Mouse (Mus musculus) left cerebral cortex, adult 8-10 months (tissue): Measurements from ENCODE around the gene Pparg. TPM values are rescaled to one million over a fixed set of nuclear protein-coding genes. Genes with fewer than 3 reads are reported as not detected.

Source experiments
- DNase-seq, 2 experiments: peaks; one replicate each; pipeline ENCODE4 v3.0.0; 2022; ENCODE audit warnings: low spot score in 2 of 2
- total RNA-seq, 4 experiments: library from RNA; stranded (reverse); gene quantifications; 2 replicates each; pipeline ENCODE4 v1.2.4; 2022

Gene Pparg
- total RNA-seq, 4 experiments from 2014 or later, result 7.0 to 8.1 (median 7.5) TPM

GRCm38 (mm10) chr6:115463338-115463737, 102.6 kb downstream of the Pparg start:
- DNase-seq, result no peak

DNA sequence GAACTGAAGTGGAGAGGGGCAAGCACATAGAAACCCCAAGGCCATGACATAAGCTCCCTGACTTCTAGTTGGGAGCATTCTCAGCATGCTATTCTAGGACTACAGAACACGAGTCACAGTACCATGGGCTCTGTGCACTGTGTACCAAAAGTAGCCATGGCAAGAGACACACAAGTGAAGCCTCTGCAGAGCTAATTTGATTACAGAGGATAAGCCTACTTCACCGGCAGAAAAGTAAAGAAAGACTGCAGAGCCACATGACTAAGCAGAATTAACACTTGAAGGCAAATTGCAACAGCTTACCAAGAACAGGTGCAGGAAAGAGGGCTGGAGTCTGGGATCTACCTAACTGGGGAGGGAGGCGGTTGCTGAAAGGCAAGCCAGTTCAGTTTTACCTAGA, 103.9 kb downstream of the Pparg start:
- no peak for DNase-seq

DNA sequence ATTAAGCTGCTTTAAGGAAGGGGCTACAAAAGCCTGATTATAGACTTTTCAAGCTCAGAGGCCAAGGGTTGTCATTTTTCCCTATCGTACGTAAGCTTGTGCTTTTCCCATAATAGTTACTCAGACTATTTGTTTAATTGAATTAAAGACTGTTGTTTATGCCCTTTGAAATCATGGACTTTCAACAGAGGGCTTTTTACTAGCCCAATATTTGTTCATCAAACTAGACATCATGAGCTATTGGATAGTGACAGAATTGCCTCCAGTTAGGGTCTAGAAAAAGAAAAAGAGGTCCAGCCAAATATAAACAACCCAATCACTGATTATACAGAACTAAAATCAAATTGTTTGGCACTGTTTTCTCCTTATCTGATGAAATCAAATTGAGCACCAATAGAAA, 104.7 kb downstream of the Pparg start:
- no peak for DNase-seq

- DNase-seq, result no peak
Measured at GRCm38 (mm10) chr6:115465876-115466275, 105.1 kb downstream of the Pparg start.

GRCm38 (mm10) chr6:115466601-115467000, 105.8 kb downstream of the Pparg start:
- no peak for DNase-seq

- DNase-seq, result no peak
Measured at GRCm38 (mm10) chr6:115469666-115470581, 109.2 kb downstream of the Pparg start.

DNA sequence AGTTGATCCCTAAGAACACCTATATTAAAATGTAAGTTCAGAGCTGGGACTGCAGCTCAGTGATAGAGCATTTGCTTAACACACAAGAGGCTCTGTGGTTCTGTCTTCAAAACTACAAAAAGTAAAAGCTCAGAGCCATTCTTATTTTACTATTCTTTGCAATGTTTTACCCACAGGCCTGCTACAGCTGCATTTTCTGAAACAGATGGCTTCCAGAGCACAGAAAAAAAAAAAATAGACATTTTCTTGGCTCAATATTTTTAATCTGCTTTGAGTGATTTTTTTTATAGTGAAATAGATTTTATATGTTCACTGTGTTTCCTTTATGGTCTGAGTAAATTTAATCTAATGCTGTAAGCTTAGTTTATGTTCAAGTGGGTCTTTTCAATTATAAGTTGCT, 111.2 kb downstream of the Pparg start:
- DNase-seq, result no peak

DNA sequence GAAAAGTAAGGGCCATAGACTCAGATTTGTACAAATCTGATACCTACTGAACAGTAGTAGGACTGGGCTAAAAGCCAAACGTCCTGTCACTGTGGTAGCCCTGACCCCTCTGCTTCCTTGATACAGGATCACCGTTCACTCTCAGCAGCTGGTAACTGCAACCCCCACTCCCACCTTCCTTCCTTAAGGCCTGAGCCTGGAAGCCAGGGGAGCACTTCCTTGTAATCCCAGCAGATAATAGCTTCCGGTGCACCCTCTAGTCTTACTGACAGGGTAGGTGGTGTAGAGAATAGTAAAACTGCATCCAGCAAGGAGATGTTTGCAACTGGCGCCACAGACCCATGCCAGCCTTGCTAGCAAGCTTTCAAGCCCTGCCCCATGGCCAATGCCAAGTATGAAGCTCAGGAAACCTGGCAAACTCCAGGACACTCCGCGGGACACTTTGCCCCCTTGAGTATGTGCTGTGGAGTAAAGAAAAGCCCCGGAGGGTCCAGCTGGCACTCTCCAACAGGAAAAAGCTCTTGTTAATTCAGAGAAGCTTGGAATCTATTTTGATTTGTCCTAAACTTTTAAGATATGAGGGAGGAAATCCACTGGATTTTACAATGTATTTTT, 116.4 kb downstream of the Pparg start:
- no peak for DNase-seq

GRCm38 (mm10) chr6:115479963-115480321, 119.2 kb downstream of the Pparg start:
- no peak for DNase-seq

GRCm38 (mm10) chr6:115480322-115481017, 119.7 kb downstream of the Pparg start:
- peak in 1 of 2 experiments; percentile 50 for DNase-seq

DNA sequence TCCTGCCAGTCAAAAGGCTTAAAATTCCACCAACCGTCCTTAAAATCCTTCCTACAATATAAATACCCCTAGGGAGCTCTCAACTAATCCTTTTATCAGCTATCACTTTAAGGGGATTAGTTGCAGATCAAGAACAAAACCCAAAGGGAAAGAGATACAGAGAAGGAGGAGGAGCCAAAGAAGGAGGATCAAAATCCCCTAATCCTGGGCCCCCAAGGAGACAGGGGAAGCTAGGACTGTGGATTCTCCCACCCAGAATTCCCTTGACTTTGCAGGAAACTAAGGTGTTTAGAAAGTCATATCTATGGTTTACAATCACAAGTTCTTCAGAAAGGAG, 120.2 kb downstream of the Pparg start:
- DNase-seq, result no peak

DNA sequence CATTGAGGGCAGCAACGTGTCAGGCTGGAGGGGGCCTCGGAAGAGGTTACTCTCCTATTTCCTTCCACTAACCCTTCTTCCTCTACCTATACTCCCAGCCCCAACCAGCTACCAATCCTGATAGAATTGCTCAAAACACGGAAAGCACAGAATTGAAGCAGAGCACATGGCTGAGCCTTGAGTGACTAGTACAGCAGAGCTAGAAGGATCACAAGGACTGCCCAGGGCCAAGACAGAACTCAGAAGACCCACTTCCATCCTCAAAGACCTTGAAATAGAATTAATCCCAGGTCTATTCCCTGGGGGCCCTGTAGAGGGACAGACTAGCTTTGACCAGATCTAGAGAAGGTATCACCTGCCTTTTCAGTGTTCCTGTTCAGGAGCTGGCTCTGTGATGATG, 120.9 kb downstream of the Pparg start:
- no peak for DNase-seq

DNA sequence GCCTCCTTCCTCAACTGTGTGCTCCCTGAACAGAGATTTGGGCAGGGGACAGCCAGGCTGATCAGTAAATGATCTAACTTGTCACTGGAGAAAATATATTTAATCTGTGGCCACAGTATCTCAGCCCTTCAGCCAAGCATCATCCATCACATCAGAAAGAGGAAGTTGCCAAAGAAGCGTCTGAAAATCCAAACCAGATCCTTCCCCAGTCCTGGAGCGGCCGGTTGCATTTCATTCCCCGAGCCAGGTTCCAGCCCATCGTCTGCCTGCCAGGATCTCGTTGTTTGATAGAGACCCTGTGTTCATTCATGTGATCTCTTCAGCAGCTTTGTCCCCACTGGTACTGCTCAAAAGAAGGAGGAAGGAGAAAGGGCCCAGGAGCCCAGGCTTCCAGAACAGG, 124.9 kb downstream of the Pparg start:
- no peak for DNase-seq

- DNase-seq, result no peak
Measured at GRCm38 (mm10) chr6:115489831-115490230, 129.1 kb downstream of the Pparg start.

DNA sequence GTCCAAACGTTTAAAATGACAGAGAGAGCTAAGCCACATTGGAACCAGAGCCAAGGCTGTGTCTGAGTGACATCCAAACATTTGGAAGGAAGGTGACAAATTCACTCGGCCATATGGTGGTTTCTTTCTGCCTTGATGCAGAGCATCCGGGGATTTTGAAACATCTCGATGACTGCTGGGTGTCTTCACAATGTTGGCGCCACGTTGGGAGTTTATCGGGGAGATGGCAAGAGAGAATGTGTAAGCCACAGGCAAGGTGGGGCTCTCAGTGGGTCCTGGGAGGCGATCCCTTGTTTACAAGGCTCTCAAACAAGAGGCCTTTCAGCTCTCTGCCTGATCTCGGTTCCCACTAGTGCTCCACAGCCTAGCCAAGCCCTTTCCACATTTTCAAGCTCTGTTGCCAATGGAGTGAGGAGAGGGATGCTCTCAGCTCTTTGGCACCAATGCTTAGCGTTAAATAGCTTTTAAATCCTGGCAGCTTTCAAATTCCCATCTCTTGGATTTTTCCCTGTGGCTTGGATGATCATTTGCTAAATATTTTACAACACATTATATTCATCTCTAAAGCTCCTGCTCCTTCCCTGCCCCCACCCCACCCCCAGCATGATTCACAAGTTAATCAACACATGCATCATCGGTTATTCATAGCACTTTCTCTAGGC, 132.3 kb downstream of the Pparg start:
- peak in 1 of 2 experiments; percentile 40 for DNase-seq

GRCm38 (mm10) chr6:115493824-115494223, 133.1 kb downstream of the Pparg start:
- DNase-seq, result no peak

DNA sequence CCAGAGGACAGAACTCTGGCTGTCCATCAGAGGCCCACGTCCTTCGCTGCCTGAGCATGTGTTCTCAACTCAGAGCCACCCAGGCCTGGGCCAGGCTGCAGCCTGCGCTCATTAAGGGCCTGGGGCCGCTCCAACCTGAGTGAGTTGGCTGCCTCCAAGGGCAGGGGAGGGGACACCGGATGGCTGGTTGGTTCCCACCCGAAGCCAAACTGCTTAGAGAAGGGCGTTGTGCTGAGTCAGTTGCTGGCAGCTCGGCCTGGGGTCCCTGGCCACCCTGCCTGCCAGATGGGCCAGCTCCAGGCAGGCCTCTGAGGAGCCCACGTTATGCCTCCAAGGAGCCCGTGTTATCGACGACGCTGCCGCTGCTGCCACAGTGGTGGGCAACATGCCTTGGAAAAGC, 138.8 kb downstream of the Pparg start:
- peak in 1 of 2 experiments; percentile 44 for DNase-seq

GRCm38 (mm10) chr6:115500234-115500633, 139.5 kb downstream of the Pparg start:
- no peak for DNase-seq

- DNase-seq, result no peak
Measured at GRCm38 (mm10) chr6:115501131-115501530, 140.4 kb downstream of the Pparg start.

GRCm38 (mm10) chr6:115503038-115503437, 142.3 kb downstream of the Pparg start:
- DNase-seq, result no peak

- no peak for DNase-seq
Measured at GRCm38 (mm10) chr6:115503549-115504159, 142.9 kb downstream of the Pparg start.
